Mouse (Mus musculus): ENCODE data around the gene Bank1. TPM values are rescaled to one million over a fixed set of nuclear protein-coding genes. Genes with fewer than 3 reads are reported as not detected.
"Not testable (repeated sequence)": the region's sequence is repeated elsewhere in the genome, so short reads cannot be mapped to it uniquely, and the experiment has no call there.

The Bank1 gene
- polyA plus RNA-seq, 1 experiment = 1.4 TPM

DNA sequence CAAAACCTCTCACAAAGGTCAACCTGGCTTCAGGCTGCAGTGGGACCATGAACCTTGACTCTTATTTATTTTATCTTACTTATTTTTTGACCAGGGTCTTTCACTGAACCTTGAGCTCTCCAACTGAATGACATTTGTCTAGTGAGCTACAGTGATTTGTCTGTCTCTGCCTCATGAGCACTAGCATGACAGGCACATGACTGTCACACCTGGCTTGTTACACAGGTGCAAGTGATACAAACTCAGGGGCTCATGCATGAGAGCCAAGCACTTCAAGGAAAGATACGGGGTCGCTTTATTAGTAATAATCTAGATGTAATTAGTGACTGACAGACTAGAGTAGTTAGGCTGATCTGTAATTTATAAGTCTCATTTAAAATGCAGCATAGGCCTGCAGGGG, 16.0 kb upstream of the Bank1 start:
- TF ChIP-seq POLR2A (IDR thresholded peaks at IDR 0.05; ENCODE audit: control insufficient read depth, extremely low read depth, insufficient read depth, low read length, poor library complexity) = no peak
- no peak for TF ChIP-seq CTCF (IDR thresholded peaks at IDR 0.05; ENCODE audit: borderline replicate concordance, control insufficient read depth, extremely low read depth, insufficient read depth, low read length, poor library complexity)
- no peaks in the 10 kb centered on the region for H3K36me3 ChIP-seq (ENCODE audit: control insufficient read depth, insufficient read depth, low read length)
- 95% methylated on average over 2 of the region's 2 CpGs for WGBS

DNA sequence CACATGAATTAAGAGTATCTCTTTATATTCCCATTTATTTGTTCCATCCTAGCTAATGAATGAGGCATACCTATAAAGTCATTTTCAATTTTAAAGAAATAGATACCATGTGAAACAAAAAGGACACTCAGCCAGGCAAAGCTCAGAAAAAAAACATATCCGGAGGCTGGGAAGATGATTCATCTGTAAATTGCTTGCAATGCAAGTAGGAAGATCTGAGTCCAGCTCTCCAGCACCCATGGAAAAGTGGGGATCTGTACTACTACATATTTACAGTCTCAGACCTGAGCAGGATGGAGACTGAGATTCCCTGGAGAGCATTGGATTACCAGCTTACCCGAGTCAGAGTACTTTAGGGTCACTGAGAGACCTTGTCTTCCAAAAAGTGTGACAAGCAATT, 14.0 kb upstream of the Bank1 start:
- 95% methylated on average over 2 of the region's 2 CpGs for WGBS
- no peak for TF ChIP-seq CTCF (IDR thresholded peaks at IDR 0.05; ENCODE audit: borderline replicate concordance, control insufficient read depth, extremely low read depth, insufficient read depth, low read length, poor library complexity)
- TF ChIP-seq POLR2A (IDR thresholded peaks at IDR 0.05; ENCODE audit: control insufficient read depth, extremely low read depth, insufficient read depth, low read length, poor library complexity) = no peak
- Histone ChIP-seq H3K27me3 (ENCODE audit: control insufficient read depth, insufficient read depth, low read length) (no peaks in the 10 kb centered on the region), H3K36me3 (ENCODE audit: control insufficient read depth, insufficient read depth, low read length) (no peaks in the 10 kb centered on the region), H3K4me1 (replicated peaks; ENCODE audit: control insufficient read depth, insufficient read depth, low read length) (no peaks in the 10 kb centered on the region), H3K4me3 (ENCODE audit: control insufficient read depth, insufficient read depth, low read length) (no peak overlapping the region), H3K27ac (ENCODE audit: control insufficient read depth, insufficient read depth, low read length) (no peak overlapping the region)
- DNase-seq = no peak

More for the DNA sequence above, 16.0 kb upstream of the Bank1 start:
- no peaks in the 10 kb centered on the region for H3K4me1 ChIP-seq (replicated peaks; ENCODE audit: control insufficient read depth, insufficient read depth, low read length)
- no peak for DNase-seq
- H3K4me3 ChIP-seq (ENCODE audit: control insufficient read depth, insufficient read depth, low read length) = no peak overlapping the region
- H3K27ac ChIP-seq (ENCODE audit: control insufficient read depth, insufficient read depth, low read length) = no peak overlapping the region
- H3K27me3 ChIP-seq (ENCODE audit: control insufficient read depth, insufficient read depth, low read length) = no peaks in the 10 kb centered on the region

DNA sequence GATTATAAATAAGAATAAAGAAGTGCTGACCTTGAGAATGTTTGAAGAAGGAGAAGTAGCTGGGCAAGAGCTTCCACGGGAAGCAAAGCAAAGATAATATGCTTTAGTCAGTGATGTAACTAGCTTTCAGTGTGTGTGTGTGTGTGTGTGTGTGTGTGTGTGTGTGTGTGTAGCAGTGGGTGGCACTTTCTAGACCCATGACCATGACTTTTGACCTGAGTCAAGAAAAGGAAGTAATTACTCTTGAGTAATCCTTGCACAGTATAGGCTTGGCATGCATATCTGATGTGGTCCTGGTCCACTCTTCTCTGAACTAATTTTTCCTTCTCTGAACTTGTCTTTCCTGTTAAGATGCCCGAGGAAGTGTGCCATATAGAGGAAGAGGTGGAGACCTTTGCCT, 5.3 kb upstream of the Bank1 start:
- no peak for DNase-seq
- Histone ChIP-seq H3K36me3 (ENCODE audit: control insufficient read depth, insufficient read depth, low read length) (no peaks in the 10 kb centered on the region), H3K4me1 (replicated peaks; ENCODE audit: control insufficient read depth, insufficient read depth, low read length) (no peaks in the 10 kb centered on the region), H3K4me3 (ENCODE audit: control insufficient read depth, insufficient read depth, low read length) (no peak overlapping the region), H3K27me3 (ENCODE audit: control insufficient read depth, insufficient read depth, low read length) (no peaks in the 10 kb centered on the region), H3K27ac (ENCODE audit: control insufficient read depth, insufficient read depth, low read length) (no peak overlapping the region)
- TF ChIP-seq CTCF (IDR thresholded peaks at IDR 0.05; ENCODE audit: borderline replicate concordance, control insufficient read depth, extremely low read depth, insufficient read depth, low read length, poor library complexity) (no peak), POLR2A (IDR thresholded peaks at IDR 0.05; ENCODE audit: control insufficient read depth, extremely low read depth, insufficient read depth, low read length, poor library complexity) (no peak)
- WGBS = 31% methylated on average over 2 of the region's 2 CpGs

DNA sequence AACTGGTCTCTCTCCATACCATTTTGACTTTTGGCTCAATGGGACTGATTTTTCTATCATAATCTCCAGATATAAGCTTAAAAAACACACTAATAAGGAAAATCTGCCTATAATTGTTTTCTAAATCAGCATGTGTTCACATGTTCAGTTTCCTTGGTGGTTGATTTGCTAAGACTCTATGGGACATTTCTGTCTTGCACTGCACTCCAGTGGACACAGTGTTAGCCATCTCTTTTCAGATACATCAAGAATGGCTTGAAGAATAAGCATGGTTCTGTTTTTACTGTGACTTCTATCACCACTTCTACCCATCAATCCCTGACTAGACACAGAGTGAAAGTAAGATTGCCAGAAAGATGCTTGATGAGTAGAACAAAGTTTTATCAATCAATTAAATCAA, 4.2 kb upstream of the Bank1 start:
- no peaks in the 10 kb centered on the region for H3K36me3 ChIP-seq (ENCODE audit: control insufficient read depth, insufficient read depth, low read length)
- no peak for DNase-seq
- no peak overlapping the region for H3K4me3 ChIP-seq (ENCODE audit: control insufficient read depth, insufficient read depth, low read length)
- no peaks in the 10 kb centered on the region for H3K4me1 ChIP-seq (replicated peaks; ENCODE audit: control insufficient read depth, insufficient read depth, low read length)
- TF ChIP-seq CTCF (IDR thresholded peaks at IDR 0.05; ENCODE audit: borderline replicate concordance, control insufficient read depth, extremely low read depth, insufficient read depth, low read length, poor library complexity) (no peak), POLR2A (IDR thresholded peaks at IDR 0.05; ENCODE audit: control insufficient read depth, extremely low read depth, insufficient read depth, low read length, poor library complexity) (no peak)
- no peaks in the 10 kb centered on the region for H3K27me3 ChIP-seq (ENCODE audit: control insufficient read depth, insufficient read depth, low read length)
- H3K27ac ChIP-seq (ENCODE audit: control insufficient read depth, insufficient read depth, low read length) = no peak overlapping the region

DNA sequence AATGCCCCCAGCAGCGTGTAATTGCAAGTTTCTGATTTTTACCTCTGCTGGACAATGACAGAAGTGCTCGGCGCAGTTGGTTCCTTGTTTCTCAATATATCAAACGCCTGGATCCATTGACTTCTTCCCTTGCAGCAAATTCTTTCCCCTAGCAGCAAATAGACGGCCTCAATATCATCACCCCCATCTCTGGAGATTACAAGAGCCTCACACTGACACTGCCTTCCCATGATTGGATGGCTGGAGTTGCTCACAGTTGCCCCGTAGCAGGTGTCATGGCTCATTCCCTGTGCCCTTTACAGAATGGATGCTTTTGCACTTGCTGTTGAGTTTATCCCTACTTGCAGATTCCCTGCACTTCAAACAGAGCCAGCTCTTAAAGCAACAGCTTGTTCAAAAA, 3.3 kb upstream of the Bank1 start:
- no peak for DNase-seq
- no peaks in the 10 kb centered on the region for H3K36me3 ChIP-seq (ENCODE audit: control insufficient read depth, insufficient read depth, low read length)
- no peaks in the 10 kb centered on the region for H3K4me1 ChIP-seq (replicated peaks; ENCODE audit: control insufficient read depth, insufficient read depth, low read length)
- H3K27me3 ChIP-seq (ENCODE audit: control insufficient read depth, insufficient read depth, low read length) = no peaks in the 10 kb centered on the region
- 89% methylated on average over 6 of the region's 6 CpGs for WGBS
- H3K27ac ChIP-seq (ENCODE audit: control insufficient read depth, insufficient read depth, low read length) = no peak overlapping the region
- no peak for TF ChIP-seq POLR2A (IDR thresholded peaks at IDR 0.05; ENCODE audit: control insufficient read depth, extremely low read depth, insufficient read depth, low read length, poor library complexity)
- TF ChIP-seq CTCF (IDR thresholded peaks at IDR 0.05; ENCODE audit: borderline replicate concordance, control insufficient read depth, extremely low read depth, insufficient read depth, low read length, poor library complexity) = no peak
- H3K4me3 ChIP-seq (ENCODE audit: control insufficient read depth, insufficient read depth, low read length) = no peak overlapping the region

DNA sequence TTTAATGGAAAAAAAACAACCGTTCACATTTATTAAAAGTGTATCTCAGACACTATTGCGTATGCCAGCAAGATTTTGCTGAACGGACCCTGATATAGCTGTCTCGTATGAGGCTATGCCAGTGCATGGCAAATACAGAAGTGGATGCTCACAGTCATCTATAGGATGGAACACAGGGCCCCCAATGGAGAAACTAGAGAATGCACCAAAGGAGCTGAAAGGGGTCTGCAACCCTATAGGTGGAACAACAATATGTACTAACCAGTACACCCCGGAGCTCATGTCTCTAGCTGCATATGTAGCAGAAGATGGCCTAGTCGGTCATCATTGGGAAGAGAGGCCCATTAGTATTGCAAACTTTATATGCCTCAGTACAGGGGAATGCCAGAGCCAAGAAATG, 1.1 kb downstream of the Bank1 start:
- not testable (repeated sequence) for H3K27me3 ChIP-seq (ENCODE audit: control insufficient read depth, insufficient read depth, low read length); H3K36me3 ChIP-seq (ENCODE audit: control insufficient read depth, insufficient read depth, low read length); H3K4me3 ChIP-seq (ENCODE audit: control insufficient read depth, insufficient read depth, low read length); DNase-seq; H3K4me1 ChIP-seq (replicated peaks; ENCODE audit: control insufficient read depth, insufficient read depth, low read length); H3K27ac ChIP-seq (ENCODE audit: control insufficient read depth, insufficient read depth, low read length)
- WGBS = 93% methylated on average over 6 of the region's 6 CpGs

DNA sequence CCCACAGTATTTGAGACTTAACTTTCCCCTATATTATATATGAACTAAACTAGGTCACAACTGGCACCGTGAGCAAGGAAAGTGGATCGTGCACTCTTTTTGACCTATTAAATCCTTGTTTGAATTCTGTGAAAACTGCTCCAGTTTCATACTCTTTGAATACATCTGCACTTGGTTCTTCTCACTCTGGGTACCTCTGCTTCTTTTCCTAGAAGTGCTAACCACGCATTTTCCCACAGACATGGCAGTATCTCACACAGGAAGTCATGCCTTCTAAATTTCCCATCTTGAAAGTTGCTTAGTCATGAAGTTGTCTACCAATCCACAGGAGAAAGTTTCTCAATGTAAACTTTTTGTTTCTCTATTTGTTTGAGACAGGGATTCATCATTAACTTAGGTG, 3.9 kb downstream of the Bank1 start:
- Histone ChIP-seq H3K36me3 (ENCODE audit: control insufficient read depth, insufficient read depth, low read length) (no peaks in the 10 kb centered on the region), H3K4me1 (replicated peaks; ENCODE audit: control insufficient read depth, insufficient read depth, low read length) (no peaks in the 10 kb centered on the region), H3K4me3 (ENCODE audit: control insufficient read depth, insufficient read depth, low read length) (no peak overlapping the region), H3K27ac (ENCODE audit: control insufficient read depth, insufficient read depth, low read length) (no peak overlapping the region), H3K27me3 (ENCODE audit: control insufficient read depth, insufficient read depth, low read length) (no peaks in the 10 kb centered on the region)
- 19% methylated on average over 3 of the region's 3 CpGs for WGBS
- no peak for DNase-seq
- no peak for TF ChIP-seq CTCF (IDR thresholded peaks at IDR 0.05; ENCODE audit: borderline replicate concordance, control insufficient read depth, extremely low read depth, insufficient read depth, low read length, poor library complexity)
- no peak for TF ChIP-seq POLR2A (IDR thresholded peaks at IDR 0.05; ENCODE audit: control insufficient read depth, extremely low read depth, insufficient read depth, low read length, poor library complexity)
